Mouse (Mus musculus) E14TG2a.4 (cell line): ENCODE data around the gene Rwdd3.

ENCODE experiments used
- CTCF ChIP-seq: conservative IDR thresholded peaks from 2 replicates; pipeline ENCODE4 v1.5.1; 2014; ENCODE audit warnings: low read length
- NANOG ChIP-seq: IDR thresholded peaks from 2 replicates; pipeline ENCODE4 v1.6.1; 2014; ENCODE audit warnings: borderline replicate concordance, low read length, mixed read lengths
- POU5F1 ChIP-seq: IDR thresholded peaks from 2 replicates; pipeline ENCODE4 v1.6.1; 2014; ENCODE audit warnings: low read length, borderline replicate concordance

DNA sequence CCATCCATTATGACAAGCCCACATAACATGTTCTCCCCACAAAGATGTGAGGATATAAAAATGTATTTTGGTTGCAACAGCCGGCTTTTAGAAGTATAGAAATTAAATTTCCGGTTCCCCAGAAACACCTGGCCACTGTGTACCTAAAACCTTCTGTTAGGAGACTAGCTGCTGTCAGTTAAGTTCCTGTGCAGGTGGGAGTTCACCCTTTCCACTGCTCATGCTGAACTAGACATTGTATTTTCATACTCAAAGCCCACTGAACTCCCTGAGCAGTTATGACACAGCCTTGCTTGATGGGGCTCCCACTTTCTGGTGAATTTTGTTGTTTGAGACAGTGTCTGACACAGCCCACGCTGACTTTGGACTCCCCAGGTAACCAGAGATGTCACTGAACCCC, 42.0 kb upstream of the Rwdd3 start:
- no peak for TF ChIP-seq CTCF
- TF ChIP-seq POU5F1, result no peak
- no peak for TF ChIP-seq NANOG
